Mouse (Mus musculus) myocyte (in vitro differentiated cells): ENCODE measurements around the gene Ncoa1. TPM values are rescaled to one million over a fixed set of nuclear protein-coding genes. Genes with fewer than 3 reads are reported as not detected.

Source experiments
- H3K27me3 ChIP-seq: one replicate; pipeline ENCODE4 v1.6.1; 2011; ENCODE audit not compliant: control insufficient read depth, insufficient read depth, insufficient read length
- H3K36me3 ChIP-seq: one replicate; pipeline ENCODE4 v1.6.1; 2011; ENCODE audit not compliant: control insufficient read depth, insufficient read depth
- H3K4me2 ChIP-seq: one replicate; pipeline ENCODE4 v1.6.1; 2011; ENCODE audit warnings: low read depth, control low read depth
- H3K4me3 ChIP-seq: one replicate; pipeline ENCODE4 v1.5.1; 2011; ENCODE audit warnings: mild to moderate bottlenecking, control low read depth, moderate library complexity
- H3K79me2 ChIP-seq: one replicate; pipeline ENCODE4 v1.6.1; 2011; ENCODE audit not compliant: control insufficient read depth, insufficient read depth
- H3ac ChIP-seq: one replicate; pipeline ENCODE4 v1.6.1; 2011; ENCODE audit not compliant: control insufficient read depth, insufficient read length
- CEBPB ChIP-seq: IDR thresholded peaks from 2 replicates; pipeline ENCODE4 v1.6.1; 2011; ENCODE audit warnings: mild to moderate bottlenecking, moderate library complexity; ENCODE audit not compliant: poor library complexity, insufficient read depth, severe bottlenecking
- E2F4 ChIP-seq: IDR thresholded peaks from one replicate; pipeline ENCODE4 v1.6.1; 2011; ENCODE audit warnings: mild to moderate bottlenecking, control low read depth, moderate library complexity; ENCODE audit not compliant: insufficient read depth
- MAX ChIP-seq: IDR thresholded peaks from one replicate; pipeline ENCODE4 v1.6.1; 2011; ENCODE audit warnings: low read depth, mild to moderate bottlenecking, control low read depth
- MYOD1 ChIP-seq, 3 experiments: IDR thresholded peaks; one replicate each; pipeline ENCODE4 v1.6.1; 2011; ENCODE audit warnings: control low read depth in 2 of 3, low read depth in 2 of 3, mild to moderate bottlenecking in 2 of 3, moderate library complexity in 1 of 3; ENCODE audit not compliant: insufficient read length in 2 of 3, control insufficient read depth in 1 of 3
- MYOG ChIP-seq, 3 experiments: IDR thresholded peaks; one replicate each; pipeline ENCODE4 v1.6.1; 2011; ENCODE audit warnings: control low read depth in 2 of 3, low read depth in 2 of 3, mild to moderate bottlenecking in 2 of 3; ENCODE audit not compliant: insufficient read length in 2 of 3, control insufficient read depth in 1 of 3, insufficient read depth in 1 of 3
- POLR2A ChIP-seq: IDR thresholded peaks from one replicate; pipeline ENCODE4 v1.6.1; 2011; ENCODE audit warnings: low read depth, mild to moderate bottlenecking, control low read depth, moderate library complexity; ENCODE audit not compliant: insufficient read length
- POLR2AphosphoS2 ChIP-seq: IDR thresholded peaks from one replicate; pipeline ENCODE4 v1.6.1; 2011; ENCODE audit warnings: low read depth, control low read depth; ENCODE audit not compliant: insufficient read length
- REST ChIP-seq: IDR thresholded peaks from one replicate; pipeline ENCODE4 v1.6.1; 2011; ENCODE audit warnings: mild to moderate bottlenecking, control low read depth, moderate library complexity; ENCODE audit not compliant: insufficient read depth, insufficient read length
- SRF ChIP-seq: IDR thresholded peaks from one replicate; pipeline ENCODE4 v1.6.1; 2011; ENCODE audit warnings: low read depth; ENCODE audit not compliant: control insufficient read depth, insufficient read length
- TCF12 ChIP-seq: IDR thresholded peaks from one replicate; pipeline ENCODE4 v1.6.1; 2011; ENCODE audit warnings: mild to moderate bottlenecking, control low read depth; ENCODE audit not compliant: poor library complexity, insufficient read depth, severe bottlenecking
- TCF3 ChIP-seq: IDR thresholded peaks from one replicate; pipeline ENCODE4 v1.6.1; 2011; ENCODE audit warnings: low read depth, control low read depth; ENCODE audit not compliant: insufficient read length
- USF1 ChIP-seq: IDR thresholded peaks from one replicate; pipeline ENCODE4 v1.6.1; 2011; ENCODE audit warnings: low read depth, mild to moderate bottlenecking, control low read depth, moderate library complexity
- polyA plus RNA-seq: library from polyadenylated mRNA; unstranded; fragments of >200 nt; fragmentation: generic; extraction: Trizol; gene quantifications from one replicate; pipeline ENCODE4 v1.2.1, GENCODE M21; 2012; ENCODE audit warnings: missing spikeins

Gene Ncoa1
- polyA plus RNA-seq, 1 experiment = 7.1 TPM

DNA sequence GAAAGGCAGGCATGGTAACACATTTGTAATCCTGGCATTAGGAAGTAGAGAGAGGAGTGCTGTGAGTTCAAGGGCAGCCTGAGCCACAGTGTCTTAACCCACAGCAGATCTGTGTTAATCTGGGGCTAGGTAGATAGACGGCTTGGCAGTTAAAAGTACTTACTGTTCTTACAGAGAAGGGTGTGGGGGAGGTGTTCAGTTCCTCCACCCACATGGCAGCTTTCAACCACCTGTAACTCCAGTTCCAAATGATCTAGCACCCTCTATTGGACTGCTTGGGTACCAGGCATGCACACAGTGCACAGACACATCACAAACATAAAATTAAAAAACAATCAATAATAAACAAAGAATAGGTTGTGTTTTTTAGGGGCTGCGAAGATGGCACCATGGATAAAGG, 84.4 kb downstream of the Ncoa1 start:
- Histone ChIP-seq H3K36me3 (no peaks in the 10 kb centered on the region), H3ac (no peak overlapping the region), H3K4me3 (no peak overlapping the region), H3K79me2 (no peaks in the 10 kb centered on the region), H3K4me2 (no peak overlapping the region), H3K27me3 (no peaks in the 10 kb centered on the region)
- TF ChIP-seq SRF (no peak), REST (no peak), CEBPB (no peak), TCF12 (no peak), E2F4 (no peak), TCF3 (no peak), USF1 (no peak), MYOG (IDR thresholded peaks at IDR 0.05; ENCODE audit: control insufficient read depth in 1 of 3, insufficient read depth in 1 of 3, insufficient read length in 2 of 3, low read depth in 2 of 3) (no peak), POLR2AphosphoS2 (no peak), MAX (no peak), POLR2A (no peak), MYOD1 (IDR thresholded peaks at IDR 0.05; ENCODE audit: control insufficient read depth in 1 of 3, insufficient read length in 2 of 3, low read depth in 2 of 3) (no peak)

DNA sequence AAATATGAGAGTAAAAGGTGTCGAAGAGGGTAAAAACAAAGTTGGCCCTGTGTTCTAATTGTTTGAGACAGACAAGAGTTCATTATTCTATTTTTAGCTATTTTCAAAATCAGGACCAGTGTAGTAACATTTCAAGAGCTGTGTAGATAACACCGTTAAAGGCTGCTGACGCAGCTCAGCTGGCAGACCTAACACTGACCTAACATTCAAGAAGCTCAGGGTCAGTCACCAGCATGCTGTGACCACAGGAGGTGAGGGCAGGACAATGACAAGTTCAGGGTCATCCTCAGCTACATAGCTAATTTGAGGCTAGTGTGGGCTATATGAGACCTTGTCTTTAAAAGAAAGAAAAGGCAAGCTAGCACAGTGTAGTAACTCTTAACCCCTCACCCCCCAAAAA, 84.9 kb downstream of the Ncoa1 start:
- H3K79me2 ChIP-seq = no peaks in the 10 kb centered on the region
- TF ChIP-seq USF1 (no peak), E2F4 (no peak)
- no peak overlapping the region for H3K4me2 ChIP-seq
- no peaks in the 10 kb centered on the region for H3K36me3 ChIP-seq
- H3K4me3 ChIP-seq = no peak overlapping the region
- no peaks in the 10 kb centered on the region for H3K27me3 ChIP-seq
- no peak overlapping the region for H3ac ChIP-seq

DNA sequence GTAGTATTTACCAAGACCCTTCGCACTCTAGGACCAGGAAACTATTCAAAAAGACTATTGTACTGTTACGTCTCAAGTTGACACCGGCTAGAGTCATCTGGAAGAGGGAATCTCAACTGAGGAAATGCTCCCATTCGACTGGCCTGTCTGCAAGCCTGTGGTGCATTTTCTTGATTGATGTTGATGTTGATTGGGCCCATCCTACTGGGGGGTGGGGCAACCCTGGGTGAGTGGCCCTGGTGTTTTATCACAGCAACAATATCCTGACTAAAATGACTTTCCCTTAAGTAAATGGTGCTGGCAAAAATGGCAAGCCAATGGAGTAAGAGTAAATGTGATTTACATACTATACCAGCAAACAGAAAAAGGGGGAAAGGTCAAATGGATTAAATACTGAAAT, 85.7 kb downstream of the Ncoa1 start:
- H3K4me3 ChIP-seq = no peak overlapping the region
- no peaks in the 10 kb centered on the region for H3K79me2 ChIP-seq
- H3K4me2 ChIP-seq = no peak overlapping the region
- TF ChIP-seq TCF3 (no peak), SRF (no peak), CEBPB (no peak), MAX (no peak), MYOG (IDR thresholded peaks at IDR 0.05; ENCODE audit: control insufficient read depth in 1 of 3, insufficient read depth in 1 of 3, insufficient read length in 2 of 3, low read depth in 2 of 3) (no peak), E2F4 (no peak), TCF12 (no peak), USF1 (no peak), POLR2A (no peak), POLR2AphosphoS2 (no peak), REST (no peak), MYOD1 (IDR thresholded peaks at IDR 0.05; ENCODE audit: control insufficient read depth in 1 of 3, insufficient read length in 2 of 3, low read depth in 2 of 3) (no peak)
- H3K36me3 ChIP-seq = no peaks in the 10 kb centered on the region
- no peak overlapping the region for H3ac ChIP-seq
- no peaks in the 10 kb centered on the region for H3K27me3 ChIP-seq

DNA sequence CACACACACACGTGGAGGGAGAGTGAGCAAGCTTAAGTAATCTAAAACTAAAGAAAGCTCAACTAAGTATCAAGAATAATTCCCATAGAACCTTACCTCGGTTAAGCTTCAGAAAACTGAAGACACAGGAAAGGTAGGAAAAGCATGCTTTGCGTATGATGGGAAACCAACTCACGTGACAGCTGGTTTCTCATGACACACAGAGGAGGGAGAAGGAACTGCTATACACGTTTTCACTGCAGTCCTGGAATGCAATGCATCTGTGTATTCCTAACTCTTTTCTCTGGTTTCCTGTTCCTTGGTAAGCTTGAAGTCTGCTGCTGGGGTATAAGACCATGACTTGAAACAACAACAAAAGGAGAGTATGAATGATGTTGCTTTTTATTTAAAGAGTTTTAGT, 86.3 kb downstream of the Ncoa1 start:
- Histone ChIP-seq H3K79me2 (no peaks in the 10 kb centered on the region), H3K4me2 (no peak overlapping the region), H3K4me3 (no peak overlapping the region), H3ac (no peak overlapping the region), H3K36me3 (no peaks in the 10 kb centered on the region), H3K27me3 (no peaks in the 10 kb centered on the region)
- TF ChIP-seq MYOG (IDR thresholded peaks at IDR 0.05; ENCODE audit: control insufficient read depth in 1 of 3, insufficient read depth in 1 of 3, insufficient read length in 2 of 3, low read depth in 2 of 3) (no peak), CEBPB (no peak)

DNA sequence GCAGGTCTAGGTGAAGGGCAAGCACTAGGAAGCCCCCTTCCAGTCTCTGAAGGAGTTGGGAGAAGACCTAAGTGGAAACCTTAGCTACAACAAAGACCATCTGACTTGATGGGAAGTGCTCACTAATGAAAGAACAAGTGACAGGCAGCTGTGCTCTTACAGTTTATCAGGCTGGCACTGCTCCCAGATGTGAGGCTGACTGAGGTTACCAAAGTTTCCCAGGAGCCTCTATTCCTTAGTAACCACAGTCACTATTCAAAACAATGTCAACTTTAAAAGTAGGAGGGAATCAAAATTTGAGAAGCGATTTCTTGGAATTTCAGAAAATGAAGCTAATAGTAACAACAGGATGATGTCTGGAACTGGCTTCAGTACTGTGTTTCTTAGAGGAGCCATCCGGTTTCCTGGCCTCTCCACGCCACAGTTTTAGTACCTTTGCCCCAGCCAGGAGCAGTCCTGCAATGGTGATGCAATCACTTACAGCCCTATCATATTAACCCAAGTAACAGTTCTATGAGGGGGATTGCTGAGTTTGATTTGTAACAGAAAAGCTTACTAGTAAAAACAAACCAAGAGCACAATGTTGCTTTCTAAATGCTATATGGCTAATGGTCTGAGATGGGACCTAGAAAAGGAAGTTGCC, 90.8 kb downstream of the Ncoa1 start:
- no peaks in the 10 kb centered on the region for H3K27me3 ChIP-seq

More for the DNA sequence above, 90.8 kb downstream of the Ncoa1 start:
- H3K79me2 ChIP-seq = no peaks in the 10 kb centered on the region
- TF ChIP-seq POLR2A (no peak), POLR2AphosphoS2 (no peak), REST (no peak), CEBPB (peak; percentile 84), TCF3 (no peak), USF1 (no peak), MYOG (IDR thresholded peaks at IDR 0.05; ENCODE audit: control insufficient read depth in 1 of 3, insufficient read depth in 1 of 3, insufficient read length in 2 of 3, low read depth in 2 of 3) (no peak), MYOD1 (IDR thresholded peaks at IDR 0.05; ENCODE audit: control insufficient read depth in 1 of 3, insufficient read length in 2 of 3, low read depth in 2 of 3) (peak in 2 of 3 experiments; percentile 13 to 53), SRF (no peak), E2F4 (no peak), TCF12 (no peak), MAX (no peak)
- H3ac ChIP-seq = no peak overlapping the region
- H3K4me2 ChIP-seq = peak overlapping the region; percentile 37
- H3K4me3 ChIP-seq = no peak overlapping the region
- no peaks in the 10 kb centered on the region for H3K36me3 ChIP-seq
